Mouse (Mus musculus) limb, embryonic 14.5 days (tissue): ENCODE data around the gene Cib1. TPM values are rescaled to one million over a fixed set of nuclear protein-coding genes. Genes with fewer than 3 reads are reported as not detected.
A peak's percentile ranks its signal among the peaks of the same experiment; 100 is the strongest.

Experiments
- ATAC-seq: fragments of 200-750 bp; cut with Nextera tagmentation; 2 replicates; pipeline ENCODE4 v1.8.0; 2017; ENCODE audit warnings: low read depth, moderate number of reproducible peaks, moderate TSS enrichment; ENCODE audit not compliant: low FRiP score
- DNase-seq: peaks from one replicate; pipeline ENCODE4 v3.0.0-alpha.2; 2015; ENCODE audit warnings: low spot score
- H3K27ac ChIP-seq: fragments of 300-500 bp; sonication (generic); replicated peaks from 2 replicates; pipeline ENCODE4 v1.5.1; 2014; ENCODE audit warnings: low read depth, mild to moderate bottlenecking, low read length, moderate library complexity, mixed read lengths
- H3K27me3 ChIP-seq: fragments of 300-500 bp; sonication (generic); 2 replicates; pipeline ENCODE4 v1.6.1; 2014; ENCODE audit warnings: low read length, mixed read lengths; ENCODE audit not compliant: control insufficient read depth, insufficient read depth
- H3K36me3 ChIP-seq: fragments of 300-500 bp; sonication (generic); 2 replicates; pipeline ENCODE4 v1.6.1; 2014; ENCODE audit warnings: mild to moderate bottlenecking, low read length, moderate library complexity, mixed read lengths; ENCODE audit not compliant: control insufficient read depth, insufficient read depth
- H3K4me1 ChIP-seq: fragments of 300-500 bp; sonication (generic); 2 replicates; pipeline ENCODE4 v1.6.1; 2014; ENCODE audit warnings: antibody characterized with exemption, low read length, mixed read lengths; ENCODE audit not compliant: control insufficient read depth, insufficient read depth
- H3K4me2 ChIP-seq: fragments of 300-500 bp; sonication (generic); replicated peaks from 2 replicates; pipeline ENCODE4 v1.6.1; 2014; ENCODE audit warnings: low read depth, mild to moderate bottlenecking, low read length, moderate library complexity; ENCODE audit not compliant: severe bottlenecking
- H3K4me3 ChIP-seq: fragments of 300-500 bp; sonication (generic); replicated peaks from 2 replicates; pipeline ENCODE4 v1.5.1; 2014; ENCODE audit warnings: low read length
- H3K9ac ChIP-seq: fragments of 300-500 bp; sonication (generic); 2 replicates; pipeline ENCODE4 v1.6.1; 2014; ENCODE audit warnings: mild to moderate bottlenecking, low read depth, low read length, moderate library complexity; ENCODE audit not compliant: severe bottlenecking
- H3K9me3 ChIP-seq: fragments of 300-500 bp; sonication (generic); 2 replicates; pipeline ENCODE4 v1.6.1; 2016; ENCODE audit warnings: low read length; ENCODE audit not compliant: control insufficient read depth
- POLR2A ChIP-seq: fragments of 200-500 bp; IDR thresholded peaks from 2 replicates; pipeline ENCODE4 v1.8.0; 2012; ENCODE audit warnings: inconsistent platforms, mild to moderate bottlenecking, moderate library complexity, borderline replicate concordance; ENCODE audit not compliant: insufficient read depth, insufficient read length; ENCODE audit errors: extremely low read depth
- WGBS: fragments of 180-500 bp; shearing (Covaris S2); extraction: QIAGEN DNeasy Blood & Tissue Kit; methylation state at CpG from one replicate; pipeline ENCODE4 v1.1.7; 2014; 5-methylcytosine and 5-hydroxymethylcytosine counted together
- polyA plus RNA-seq, 2 experiments: library from polyadenylated mRNA; depleted of rRNA in 1 of 2; stranded (reverse) in 1 of 2; unstranded in 1 of 2; fragments of >200 nt; fragmentation: Nextera tagmentation in 1 of 2; extraction: Ambion mirVana in 1 of 2; gene quantifications; 2 replicates each; pipeline versions ENCODE4 v1.2.1 to v1.2.3; 2012 to 2014

Gene Cib1
- polyA plus RNA-seq, 2 experiments: 37.8 to 66.1 TPM

DNA sequence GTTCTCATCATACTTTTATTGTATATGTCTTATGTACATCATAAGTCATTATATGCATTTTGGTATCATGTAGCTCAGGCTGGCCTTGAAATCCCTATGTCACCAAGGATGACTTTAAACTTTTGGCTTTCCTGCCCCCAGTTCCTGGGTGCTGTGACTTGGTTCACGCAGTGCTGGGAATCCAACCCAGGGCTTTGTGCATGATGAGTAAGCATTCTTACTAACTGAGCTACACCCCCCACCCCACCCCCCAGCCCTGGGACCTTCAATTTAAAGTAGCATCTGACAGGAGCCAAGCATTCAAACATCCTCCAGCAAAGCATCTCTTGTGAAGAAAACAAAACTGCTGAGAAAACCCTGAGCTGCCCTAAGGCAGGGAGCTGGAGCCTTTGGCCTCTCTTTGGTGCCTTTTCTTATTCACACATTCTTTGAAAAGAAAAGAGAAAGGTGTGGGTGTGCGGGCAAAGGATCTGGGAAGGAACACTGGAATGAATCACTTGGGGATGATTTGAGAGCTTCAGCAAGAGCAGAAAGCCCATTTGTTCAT lies 44.0 kb downstream of the Cib1 start:
- no peak for DNase-seq
- H3K9me3 ChIP-seq: no peaks in the 10 kb centered on the region
- no peak for TF ChIP-seq POLR2A
- no peak for ATAC-seq
- no peaks in the 10 kb centered on the region for H3K36me3 ChIP-seq
- 59% methylated on average over 2 of the region's 2 CpGs for WGBS
- peaks cover 40% of the 10 kb centered on the region for H3K4me1 ChIP-seq
- H3K27me3 ChIP-seq: no peaks in the 10 kb centered on the region
- H3K4me3 ChIP-seq: no peak overlapping the region
- H3K27ac ChIP-seq: no peak overlapping the region
- H3K9ac ChIP-seq: no peak overlapping the region
- no peak overlapping the region; the same call in 1 of the 2 replicates for H3K4me2 ChIP-seq

- no peak for TF ChIP-seq POLR2A
- Histone ChIP-seq H3K4me2 (peak overlapping the region; percentile 94), H3K4me1 (peaks cover 34% of the 10 kb centered on the region), H3K9me3 (no peaks in the 10 kb centered on the region), H3K36me3 (no peaks in the 10 kb centered on the region), H3K9ac (no peak overlapping the region), H3K4me3 (peak overlapping the region; percentile 51), H3K27ac (no peak overlapping the region), H3K27me3 (no peaks in the 10 kb centered on the region)
- DNase-seq (no peak), ATAC-seq (no peak)
- WGBS: 79% methylated on average over 12 of the region's 12 CpGs
These were observed 45.1 kb downstream of the Cib1 start for GRCm38 (mm10) chr7:80187501-80187900.

- no peak for TF ChIP-seq POLR2A
- peak; percentile 84 for ATAC-seq
- H3K4me1 ChIP-seq: peaks cover 26% of the 10 kb centered on the region
These were observed 45.9 kb downstream of the Cib1 start, which contains the start of gene Sema4b for GRCm38 (mm10) chr7:80186531-80187296. TSS of gene Sema4b (plus strand) at chr7:80186841.

DNA sequence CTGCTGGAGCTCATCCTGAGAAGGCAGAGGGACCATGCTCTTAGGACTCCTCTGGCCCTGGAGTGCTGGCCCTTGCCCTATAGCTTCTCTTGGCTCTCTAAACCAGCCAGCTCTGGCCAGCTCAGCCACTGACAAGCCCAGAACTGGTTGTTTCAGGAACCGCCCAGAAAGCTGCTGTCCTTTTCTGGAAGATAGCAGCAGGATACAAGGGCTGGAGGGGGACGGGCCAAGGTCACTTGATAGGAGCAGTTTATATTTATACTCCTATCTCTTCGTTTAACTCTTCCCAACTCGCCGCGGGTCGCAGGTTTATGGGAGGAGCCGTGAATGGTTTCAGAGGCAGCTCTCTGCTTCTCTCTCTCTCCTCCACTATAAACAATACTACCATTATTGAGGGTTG lies 46.6 kb downstream of the Cib1 start:
- peak overlapping the region; percentile 94 for H3K4me2 ChIP-seq
- H3K27ac ChIP-seq: no peak overlapping the region
- ATAC-seq: no peak
- 19% methylated on average over 8 of the region's 8 CpGs for WGBS
- no peak overlapping the region for H3K9ac ChIP-seq
- H3K27me3 ChIP-seq: no peaks in the 10 kb centered on the region
- H3K36me3 ChIP-seq: no peaks in the 10 kb centered on the region
- DNase-seq: no peak
- no peaks in the 10 kb centered on the region for H3K9me3 ChIP-seq
- 0 out of 2 replicates have a peak overlapping the region, but pooled peaks have one; percentile 51 for H3K4me3 ChIP-seq
- TF ChIP-seq POLR2A: no peak
- peaks cover 19% of the 10 kb centered on the region for H3K4me1 ChIP-seq

More at GRCm38 (mm10) chr7:80186531-80187296, 45.9 kb downstream of the Cib1 start, which contains the start of gene Sema4b:
- no peaks in the 10 kb centered on the region for H3K36me3 ChIP-seq
- WGBS: 2% methylated on average over 37 of the region's 51 CpGs
- peak within 1 kb of the TSS; percentile 51 for H3K4me3 ChIP-seq
- peak within 1 kb of the TSS; percentile 63 for H3K9ac ChIP-seq
- peak; percentile 68 for DNase-seq
- H3K27me3 ChIP-seq: no peaks in the 10 kb centered on the region
- H3K27ac ChIP-seq: peak within 1 kb of the TSS; percentile 44
- H3K9me3 ChIP-seq: no peaks in the 10 kb centered on the region
- peak within 1 kb of the TSS; percentile 94 for H3K4me2 ChIP-seq

DNA sequence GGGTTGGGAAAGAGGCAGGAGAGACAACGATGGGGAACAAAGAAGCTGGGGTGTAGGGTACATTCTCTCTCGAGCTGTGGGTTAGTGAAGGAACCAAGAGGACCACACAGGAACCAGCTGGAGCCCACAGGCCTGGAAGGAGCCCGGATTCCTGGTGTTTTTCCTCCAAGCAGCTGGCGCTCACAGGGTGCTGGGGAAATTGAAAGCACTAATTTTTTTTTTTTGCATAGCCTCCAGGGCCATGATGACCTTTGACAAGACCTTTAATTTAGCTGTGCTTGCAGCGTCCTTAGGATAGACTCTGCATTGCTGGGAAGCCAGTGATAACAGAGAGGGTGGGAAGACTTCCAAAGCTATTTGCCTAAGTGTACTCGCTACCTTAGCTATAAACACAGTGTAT lies 47.6 kb downstream of the Cib1 start:
- no peaks in the 10 kb centered on the region for H3K36me3 ChIP-seq
- H3K9ac ChIP-seq: no peak overlapping the region
- H3K27me3 ChIP-seq: no peaks in the 10 kb centered on the region
- H3K27ac ChIP-seq: no peak overlapping the region
- no peak for TF ChIP-seq POLR2A
- no peak overlapping the region for H3K4me3 ChIP-seq
- ATAC-seq: no peak
- peaks cover 19% of the 10 kb centered on the region for H3K4me1 ChIP-seq
- WGBS: 56% methylated on average over 6 of the region's 6 CpGs
- no peak for DNase-seq
- H3K4me2 ChIP-seq: no peak overlapping the region
- H3K9me3 ChIP-seq: no peaks in the 10 kb centered on the region
